Mouse (Mus musculus): ENCODE results near the gene Zfp385c.
A peak's percentile ranks its signal among the peaks of the same experiment; 100 is the strongest.
"Not testable (repeated sequence)": the region's sequence is repeated elsewhere in the genome, so short reads cannot be mapped to it uniquely, and the experiment has no call there.

Gene Zfp385c

GRCm38 (mm10) chr11:100687265-100687664 is 5.0 kb downstream of the Zfp385c start:
- no peak for DNase-seq

- no peak for DNase-seq
Measured at GRCm38 (mm10) chr11:100685371-100685770, 6.9 kb downstream of the Zfp385c start.

GRCm38 (mm10) chr11:100684084-100684483 is 8.2 kb downstream of the Zfp385c start:
- no peak for DNase-seq

- no peak for DNase-seq
Measured at GRCm38 (mm10) chr11:100682526-100682925, 9.7 kb downstream of the Zfp385c start.

GRCm38 (mm10) chr11:100681826-100682225 is 10.4 kb downstream of the Zfp385c start:
- no peak for DNase-seq

GRCm38 (mm10) chr11:100677810-100678209 is 14.4 kb downstream of the Zfp385c start:
- no peak for DNase-seq

GRCm38 (mm10) chr11:100673169-100673568 is 19.1 kb downstream of the Zfp385c start:
- DNase-seq: peak; percentile 67

GRCm38 (mm10) chr11:100671956-100672355 is 20.3 kb downstream of the Zfp385c start:
- no peak for DNase-seq

GRCm38 (mm10) chr11:100671049-100671448 is 21.2 kb downstream of the Zfp385c start:
- DNase-seq: no peak

GRCm38 (mm10) chr11:100659806-100660205 is 32.4 kb downstream of the Zfp385c start:
- DNase-seq: no peak

GRCm38 (mm10) chr11:100656458-100656857 is 35.8 kb downstream of the Zfp385c start:
- DNase-seq: peak; percentile 40

GRCm38 (mm10) chr11:100655589-100655988 is 36.7 kb downstream of the Zfp385c start:
- not testable (repeated sequence) for DNase-seq

GRCm38 (mm10) chr11:100651748-100652147 is 40.5 kb downstream of the Zfp385c start:
- no peak for DNase-seq

- DNase-seq: no peak
Measured at GRCm38 (mm10) chr11:100651205-100651604, 41.0 kb downstream of the Zfp385c start.

GRCm38 (mm10) chr11:100648405-100648804 is 43.9 kb downstream of the Zfp385c start:
- no peak for DNase-seq

- DNase-seq: peak; percentile 56
Measured at GRCm38 (mm10) chr11:100646265-100646664, 46.0 kb downstream of the Zfp385c start.

- no peak for DNase-seq
Measured at GRCm38 (mm10) chr11:100643612-100644575, 48.4 kb downstream of the Zfp385c start.

- DNase-seq: peak; percentile 35
Measured at GRCm38 (mm10) chr11:100640159-100640906, 51.9 kb downstream of the Zfp385c start.

- no peak for DNase-seq
Measured at GRCm38 (mm10) chr11:100634530-100634929, 57.7 kb downstream of the Zfp385c start.

GRCm38 (mm10) chr11:100628862-100629352 is 63.3 kb downstream of the Zfp385c start:
- DNase-seq: peak; percentile 56

GRCm38 (mm10) chr11:100628056-100628455 is 64.2 kb downstream of the Zfp385c start:
- DNase-seq: no peak

GRCm38 (mm10) chr11:100626701-100627195 is 65.5 kb downstream of the Zfp385c start:
- DNase-seq: peak; percentile 85

Data from lung, postnatal 10 days (tissue).